Mouse (Mus musculus): ENCODE measurements around the gene Tcea3. TPM values are rescaled to one million over a fixed set of nuclear protein-coding genes. Genes with fewer than 3 reads are reported as not detected.
A peak's percentile ranks its signal among the peaks of the same experiment; 100 is the strongest.

The Tcea3 gene
- 25.3 and 29.8 TPM in 2 replicates for polyA plus RNA-seq (2015; fragmentation: Nextera tagmentation; extraction: Ambion mirVana)

GRCm38 (mm10) chr4:136247729-136248463 is at the start of gene Tcea3:
Tcea3 (plus strand) TSS chr4:136247729.
- WGBS (ENCODE audit: insufficient replicate concordance) = 2% methylated on average over 45 of the region's 46 CpGs
- peak; percentile 55 for ATAC-seq (ENCODE audit: low read depth)
- H3K27me3 ChIP-seq (ENCODE audit: control insufficient read depth, insufficient read depth, low read depth, low read length) = peaks cover 54% of the 10 kb centered on the region
- peak within 1 kb of the TSS; percentile 52 for H3K4me2 ChIP-seq (ENCODE audit: low read depth, low read length)
- no peaks in the 10 kb centered on the region for H3K36me3 ChIP-seq (ENCODE audit: control insufficient read depth, insufficient read depth)
- peak within 1 kb of the TSS; percentile 12; the same call in 1 of the 2 replicates for H3K27ac ChIP-seq (ENCODE audit: low read length)
- no peaks in the 10 kb centered on the region; the same call in 1 of the 2 replicates for H3K4me1 ChIP-seq (ENCODE audit: control insufficient read depth, low read depth, low read length)
- peak within 1 kb of the TSS; percentile 47 for H3K9ac ChIP-seq (ENCODE audit: low read depth, low read length)
- no peaks in the 10 kb centered on the region for H3K9me3 ChIP-seq (replicated peaks; ENCODE audit: control insufficient read depth, low read length)
- H3K4me3 ChIP-seq (ENCODE audit: low read depth, low read length) = peak within 1 kb of the TSS; percentile 60

DNA sequence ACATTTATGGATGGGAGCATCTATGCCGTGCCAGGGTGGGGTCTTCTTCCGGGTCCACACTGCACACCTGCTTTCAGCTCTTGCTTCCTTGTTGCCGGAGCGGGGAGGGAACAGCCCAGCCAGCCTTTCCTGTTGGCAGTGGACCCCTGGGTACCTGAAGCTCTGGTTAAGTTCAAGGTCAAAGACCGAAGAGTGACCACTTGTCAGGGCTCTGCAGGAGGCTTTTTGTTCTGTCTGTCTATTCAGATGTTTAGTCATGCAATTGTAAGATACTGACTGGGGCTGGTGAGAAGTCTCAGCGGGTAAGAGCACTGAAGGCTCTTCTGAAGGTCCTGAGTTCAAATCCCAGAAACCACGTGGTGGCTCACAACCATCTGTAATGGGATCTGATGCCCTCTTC is 48.7 kb upstream of the Tcea3 start:
- Histone ChIP-seq H3K27me3 (ENCODE audit: control insufficient read depth, insufficient read depth, low read depth, low read length) (peaks cover 9% of the 10 kb centered on the region), H3K4me2 (ENCODE audit: low read depth, low read length) (no peak overlapping the region), H3K9me3 (replicated peaks; ENCODE audit: control insufficient read depth, low read length) (no peaks in the 10 kb centered on the region), H3K36me3 (ENCODE audit: control insufficient read depth, insufficient read depth) (peaks cover 22% of the 10 kb centered on the region), H3K27ac (ENCODE audit: low read length) (peak overlapping the region; percentile 33; the same call in 1 of the 2 replicates), H3K9ac (ENCODE audit: low read depth, low read length) (no peak overlapping the region), H3K4me3 (ENCODE audit: low read depth, low read length) (no peak overlapping the region), H3K4me1 (ENCODE audit: control insufficient read depth, low read depth, low read length) (no peaks in the 10 kb centered on the region; the same call in 1 of the 2 replicates)
- WGBS (ENCODE audit: insufficient replicate concordance) = 76% methylated on average over 7 of the region's 7 CpGs
- no peak for ATAC-seq (ENCODE audit: low read depth)

DNA sequence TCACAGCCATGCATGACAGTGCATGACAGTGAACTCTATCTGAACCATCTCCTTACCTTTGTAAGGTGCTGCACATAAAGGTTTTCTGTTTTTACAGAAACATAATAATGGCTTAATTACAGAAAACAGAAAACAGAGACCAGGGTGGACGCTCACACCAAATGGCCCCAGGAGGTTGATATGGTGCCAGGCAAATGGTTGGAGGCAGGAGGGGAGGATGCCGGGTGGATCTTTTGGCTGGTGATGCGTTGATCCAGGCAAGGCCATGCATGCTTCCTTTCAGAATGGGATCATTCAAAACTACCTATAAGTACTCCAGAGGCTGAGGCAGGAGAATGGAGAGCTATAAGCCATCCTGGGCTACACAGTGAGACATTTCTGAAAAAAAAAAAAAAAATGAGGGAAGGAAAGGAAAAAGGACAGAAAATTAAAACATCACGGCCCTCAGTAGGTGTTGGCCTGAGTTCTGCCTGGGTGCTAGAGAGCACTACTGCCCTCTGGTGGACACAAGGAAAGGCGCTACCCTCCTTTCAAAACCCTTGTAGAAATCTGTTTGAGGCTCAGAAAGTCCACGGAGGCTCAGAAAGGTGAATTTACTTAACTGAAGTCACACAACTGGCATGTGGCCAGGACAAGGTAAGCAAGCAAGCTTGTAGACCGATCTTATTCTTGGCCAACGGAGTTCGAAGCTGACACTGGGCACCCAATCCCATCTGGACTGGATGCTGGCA is 47.8 kb upstream of the Tcea3 start:
- Histone ChIP-seq H3K4me2 (ENCODE audit: low read depth, low read length) (no peak overlapping the region), H3K4me3 (ENCODE audit: low read depth, low read length) (no peak overlapping the region), H3K36me3 (ENCODE audit: control insufficient read depth, insufficient read depth) (peaks cover 13% of the 10 kb centered on the region), H3K9ac (ENCODE audit: low read depth, low read length) (no peak overlapping the region), H3K27me3 (ENCODE audit: control insufficient read depth, insufficient read depth, low read depth, low read length) (peaks cover 17% of the 10 kb centered on the region), H3K4me1 (ENCODE audit: control insufficient read depth, low read depth, low read length) (no peaks in the 10 kb centered on the region; the same call in 1 of the 2 replicates), H3K27ac (ENCODE audit: low read length) (no peak overlapping the region), H3K9me3 (replicated peaks; ENCODE audit: control insufficient read depth, low read length) (no peaks in the 10 kb centered on the region)
- WGBS (ENCODE audit: insufficient replicate concordance) = 29% methylated on average over 9 of the region's 9 CpGs
- ATAC-seq (ENCODE audit: low read depth) = 0 out of 2 replicates have a peak, but pooled peaks have one; percentile 39

DNA sequence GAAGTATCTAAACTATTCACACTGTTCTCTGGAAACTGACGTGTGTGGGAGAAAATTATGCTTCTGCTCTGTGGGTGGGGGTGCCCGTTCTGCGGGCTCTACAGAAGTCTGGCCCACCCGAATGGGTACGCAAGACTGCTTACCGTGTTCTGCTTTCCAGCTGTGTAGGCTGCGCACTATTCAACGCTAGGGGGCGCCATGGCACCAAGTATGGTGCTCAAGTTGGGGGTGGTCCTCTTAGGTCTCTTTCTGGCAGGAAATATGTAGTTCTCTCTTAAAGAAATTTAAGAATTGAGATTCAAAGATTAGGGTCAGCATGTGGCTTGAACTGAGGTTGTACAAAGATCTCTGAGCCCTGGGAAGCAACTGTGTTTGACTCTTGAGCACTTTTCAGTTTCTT is 45.0 kb upstream of the Tcea3 start:
- ATAC-seq (ENCODE audit: low read depth) = no peak
- no peak overlapping the region for H3K4me3 ChIP-seq (ENCODE audit: low read depth, low read length)
- H3K9me3 ChIP-seq (replicated peaks; ENCODE audit: control insufficient read depth, low read length) = no peaks in the 10 kb centered on the region
- H3K9ac ChIP-seq (ENCODE audit: low read depth, low read length) = no peak overlapping the region
- no peak overlapping the region for H3K27ac ChIP-seq (ENCODE audit: low read length)
- 4% methylated on average over 9 of the region's 9 CpGs for WGBS (ENCODE audit: insufficient replicate concordance)
- no peak overlapping the region for H3K4me2 ChIP-seq (ENCODE audit: low read depth, low read length)
- H3K36me3 ChIP-seq (ENCODE audit: control insufficient read depth, insufficient read depth) = no peaks in the 10 kb centered on the region
- H3K4me1 ChIP-seq (ENCODE audit: control insufficient read depth, low read depth, low read length) = peaks cover 16% of the 10 kb centered on the region
- peaks cover 33% of the 10 kb centered on the region for H3K27me3 ChIP-seq (ENCODE audit: control insufficient read depth, insufficient read depth, low read depth, low read length)

DNA sequence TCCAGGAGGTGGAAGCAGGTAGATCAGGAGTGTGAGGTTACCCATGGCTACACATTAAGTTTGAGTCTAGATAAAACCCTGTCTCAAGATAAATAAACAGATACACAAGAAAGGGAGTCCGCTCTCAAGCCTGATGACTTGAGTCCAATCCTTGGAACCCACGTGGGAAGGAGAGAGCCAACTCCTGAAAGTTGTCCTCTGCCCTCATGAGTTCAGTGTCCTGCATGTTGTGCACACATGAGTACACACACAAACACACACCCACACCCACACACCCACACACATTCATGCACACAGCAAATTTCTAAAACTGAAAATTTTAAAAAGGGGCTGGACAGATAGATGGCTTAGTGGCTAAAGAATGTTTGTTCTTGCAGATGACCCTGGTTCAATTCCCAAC is 42.8 kb upstream of the Tcea3 start:
- WGBS (ENCODE audit: insufficient replicate concordance) = 69% methylated on average over 2 of the region's 2 CpGs
- H3K4me1 ChIP-seq (ENCODE audit: control insufficient read depth, low read depth, low read length) = peaks cover 16% of the 10 kb centered on the region
- no peak overlapping the region for H3K27ac ChIP-seq (ENCODE audit: low read length)
- no peaks in the 10 kb centered on the region for H3K9me3 ChIP-seq (replicated peaks; ENCODE audit: control insufficient read depth, low read length)
- no peaks in the 10 kb centered on the region for H3K36me3 ChIP-seq (ENCODE audit: control insufficient read depth, insufficient read depth)
- H3K27me3 ChIP-seq (ENCODE audit: control insufficient read depth, insufficient read depth, low read depth, low read length) = peaks cover 49% of the 10 kb centered on the region
- H3K4me3 ChIP-seq (ENCODE audit: low read depth, low read length) = no peak overlapping the region
- no peak overlapping the region for H3K9ac ChIP-seq (ENCODE audit: low read depth, low read length)
- no peak overlapping the region for H3K4me2 ChIP-seq (ENCODE audit: low read depth, low read length)
- no peak for ATAC-seq (ENCODE audit: low read depth)

GRCm38 (mm10) chr4:136206033-136206893 is 41.3 kb upstream of the Tcea3 start, which contains the start of gene Asap3:
Asap3 (plus strand) TSS chr4:136206365.
- H3K27me3 ChIP-seq (ENCODE audit: control insufficient read depth, insufficient read depth, low read depth, low read length) = peaks cover 49% of the 10 kb centered on the region
- H3K27ac ChIP-seq (ENCODE audit: low read length) = peak within 1 kb of the TSS; percentile 46; the same call in 1 of the 2 replicates
- H3K36me3 ChIP-seq (ENCODE audit: control insufficient read depth, insufficient read depth) = no peaks in the 10 kb centered on the region
- WGBS (ENCODE audit: insufficient replicate concordance) = under 1% methylated on average over 50 of the region's 54 CpGs
- H3K9ac ChIP-seq (ENCODE audit: low read depth, low read length) = peak within 1 kb of the TSS; percentile 66
- peak within 1 kb of the TSS; percentile 65 for H3K4me3 ChIP-seq (ENCODE audit: low read depth, low read length)
- ATAC-seq (ENCODE audit: low read depth) = peak; percentile 89
- H3K4me1 ChIP-seq (ENCODE audit: control insufficient read depth, low read depth, low read length) = peaks cover 16% of the 10 kb centered on the region
- H3K9me3 ChIP-seq (replicated peaks; ENCODE audit: control insufficient read depth, low read length) = no peaks in the 10 kb centered on the region
- H3K4me2 ChIP-seq (ENCODE audit: low read depth, low read length) = peak within 1 kb of the TSS; percentile 96

DNA sequence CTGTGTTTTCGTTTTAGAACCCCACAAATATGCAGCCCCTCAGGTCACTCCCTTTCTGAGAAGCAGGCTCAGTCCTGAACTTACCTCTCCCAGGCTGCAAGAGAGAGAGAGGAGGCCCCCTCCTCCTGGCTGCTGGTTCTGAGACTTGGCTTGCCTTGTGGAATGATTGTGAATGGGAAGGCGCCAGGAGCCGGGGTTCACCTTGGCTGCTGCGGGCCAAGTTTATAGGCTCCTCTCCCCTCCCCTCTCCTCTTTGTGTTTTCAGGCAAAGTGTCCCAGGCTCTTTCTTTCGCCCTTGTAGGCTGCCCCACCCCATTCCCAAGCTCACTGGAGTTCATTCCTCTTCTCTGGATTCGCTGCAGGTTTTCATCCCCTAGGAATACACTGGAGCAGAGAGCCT is 40.6 kb upstream of the Tcea3 start:
- WGBS (ENCODE audit: insufficient replicate concordance) = 13% methylated on average over 6 of the region's 6 CpGs
- H3K27me3 ChIP-seq (ENCODE audit: control insufficient read depth, insufficient read depth, low read depth, low read length) = peaks cover 48% of the 10 kb centered on the region
- peak overlapping the region; percentile 65 for H3K4me3 ChIP-seq (ENCODE audit: low read depth, low read length)
- H3K4me2 ChIP-seq (ENCODE audit: low read depth, low read length) = peak overlapping the region; percentile 96
- no peak for ATAC-seq (ENCODE audit: low read depth)
- no peak overlapping the region for H3K27ac ChIP-seq (ENCODE audit: low read length)
- peak overlapping the region; percentile 66 for H3K9ac ChIP-seq (ENCODE audit: low read depth, low read length)
- no peaks in the 10 kb centered on the region for H3K9me3 ChIP-seq (replicated peaks; ENCODE audit: control insufficient read depth, low read length)
- H3K4me1 ChIP-seq (ENCODE audit: control insufficient read depth, low read depth, low read length) = peaks cover 16% of the 10 kb centered on the region
- no peaks in the 10 kb centered on the region for H3K36me3 ChIP-seq (ENCODE audit: control insufficient read depth, insufficient read depth)

GRCm38 (mm10) chr4:136210931-136211330 is 36.6 kb upstream of the Tcea3 start:
- Histone ChIP-seq H3K9me3 (replicated peaks; ENCODE audit: control insufficient read depth, low read length) (no peaks in the 10 kb centered on the region), H3K9ac (ENCODE audit: low read depth, low read length) (no peak overlapping the region), H3K4me1 (ENCODE audit: control insufficient read depth, low read depth, low read length) (peaks cover 13% of the 10 kb centered on the region), H3K36me3 (ENCODE audit: control insufficient read depth, insufficient read depth) (no peaks in the 10 kb centered on the region), H3K27ac (ENCODE audit: low read length) (no peak overlapping the region), H3K27me3 (ENCODE audit: control insufficient read depth, insufficient read depth, low read depth, low read length) (peaks cover 28% of the 10 kb centered on the region), H3K4me3 (ENCODE audit: low read depth, low read length) (no peak overlapping the region), H3K4me2 (ENCODE audit: low read depth, low read length) (no peak overlapping the region)
- 52% methylated on average over 9 of the region's 9 CpGs for WGBS (ENCODE audit: insufficient replicate concordance)
- ATAC-seq (ENCODE audit: low read depth) = no peak

All from liver, embryonic 16.5 days (tissue).